Mouse (Mus musculus) heart, adult 2 months (tissue): ENCODE results near the gene Dock2.

ENCODE experiments used
- CTCF ChIP-seq: fragments of 200-600 bp; IDR thresholded peaks from 2 replicates; pipeline ENCODE4 v1.8.1; 2022; ENCODE audit warnings: antibody characterized with exemption, mild to moderate bottlenecking, moderate library complexity
- POLR2A ChIP-seq: fragments of 200-500 bp; IDR thresholded peaks from 2 replicates; pipeline ENCODE4 v1.6.1; 2011; ENCODE audit warnings: mild to moderate bottlenecking, low read depth, low read length, control low read depth; ENCODE audit not compliant: insufficient read depth

DNA sequence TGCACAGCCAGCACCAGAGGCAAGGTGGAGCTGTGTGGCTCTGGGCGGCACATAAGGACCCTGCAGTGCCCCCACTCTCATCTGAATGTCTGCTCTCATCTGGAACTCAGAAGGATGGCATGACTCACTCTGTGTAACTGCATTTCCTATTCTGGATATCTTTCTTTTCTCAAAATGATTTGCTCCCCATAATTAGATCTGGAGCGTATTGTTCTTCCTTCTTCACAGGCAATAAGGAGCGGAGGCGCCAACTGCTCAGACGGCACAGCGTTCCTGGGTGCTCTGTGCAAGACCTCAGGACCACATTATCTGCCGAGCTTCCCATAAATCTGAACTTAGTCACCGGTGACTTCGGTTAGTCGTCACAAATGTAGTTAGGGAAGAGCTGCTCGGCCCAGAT is 75.4 kb downstream of the Dock2 start:
- TF ChIP-seq CTCF (no peak), POLR2A (no peak)
